Mouse (Mus musculus): ENCODE measurements around the gene Gm5294. TPM values are rescaled to one million over a fixed set of nuclear protein-coding genes. Genes with fewer than 3 reads are reported as not detected.

Gene Gm5294
- polyA plus RNA-seq (2014; fragmentation: Illumina TruSeq; extraction: RNeasy Lipid Tissue Mini Kit (QIAGEN cat#74804); ENCODE audit: low read depth, low replicate concordance) = not detected

DNA sequence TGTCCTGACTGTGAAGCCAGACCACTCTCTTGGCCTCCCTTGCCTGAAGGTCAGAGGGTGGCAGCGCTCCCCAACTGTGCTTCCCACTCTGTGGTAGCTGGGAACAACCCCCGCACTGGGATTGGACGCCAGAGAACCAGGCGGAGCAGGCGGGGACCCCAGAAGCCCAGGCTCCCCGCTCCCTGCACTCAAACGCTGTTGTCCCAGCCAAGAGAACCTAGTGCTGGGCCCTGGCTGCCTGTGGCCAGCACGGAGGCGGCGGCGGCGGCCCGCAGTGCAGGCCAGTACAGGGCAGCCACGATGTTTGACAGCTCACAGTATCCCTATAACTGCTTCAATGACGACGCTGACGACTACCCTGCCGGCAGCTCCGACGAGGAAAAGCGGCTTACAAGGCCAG, at the start of gene Gm5294:
TSS of gene Gm5294 (plus strand) at position 301 of the 400 bp plus-strand sequence.

Other genes with a start within 250 kb of the Gm5294 start
- gene Zfp68, start 200.3 kb upstream of the Gm5294 start, polyA plus RNA-seq (2014; fragmentation: Illumina TruSeq; extraction: RNeasy Lipid Tissue Mini Kit (QIAGEN cat#74804); ENCODE audit: low read depth, low replicate concordance) = 110 TPM
- 15.8 TPM for gene A430033K04Rik, start 197.2 kb upstream of the Gm5294 start, polyA plus RNA-seq (2014; fragmentation: Illumina TruSeq; extraction: RNeasy Lipid Tissue Mini Kit (QIAGEN cat#74804); ENCODE audit: low read depth, low replicate concordance)
- gene Fam20c, start 65.6 kb upstream of the Gm5294 start, polyA plus RNA-seq (2014; fragmentation: Illumina TruSeq; extraction: RNeasy Lipid Tissue Mini Kit (QIAGEN cat#74804); ENCODE audit: low read depth, low replicate concordance) = 0.41 TPM
- gene Pdgfa, start 177.3 kb downstream of the Gm5294 start, polyA plus RNA-seq (2014; fragmentation: Illumina TruSeq; extraction: RNeasy Lipid Tissue Mini Kit (QIAGEN cat#74804); ENCODE audit: low read depth, low replicate concordance) = 63.5 TPM

All from sigmoid colon, adult 10 weeks (tissue).